Mouse (Mus musculus) hindbrain, embryonic 12.5 days (tissue): ENCODE data around the gene Cbfa2t2. TPM values are rescaled to one million over a fixed set of nuclear protein-coding genes. Genes with fewer than 3 reads are reported as not detected.

ENCODE experiments used
- ATAC-seq: fragments of 200-750 bp; cut with Nextera tagmentation; 2 replicates; pipeline ENCODE4 v1.8.0; 2017; ENCODE audit warnings: moderate TSS enrichment; ENCODE audit not compliant: low FRiP score
- H3K27ac ChIP-seq: fragments of 300-500 bp; sonication (generic); 2 replicates; pipeline ENCODE4 v1.5.1; 2016; ENCODE audit warnings: mild to moderate bottlenecking
- H3K27me3 ChIP-seq: fragments of 300-500 bp; sonication (generic); 2 replicates; pipeline ENCODE4 v1.6.1; 2016; ENCODE audit warnings: mild to moderate bottlenecking
- H3K36me3 ChIP-seq: fragments of 300-500 bp; sonication (generic); 2 replicates; pipeline ENCODE4 v1.6.1; 2016; ENCODE audit warnings: mild to moderate bottlenecking
- H3K4me1 ChIP-seq: fragments of 300-500 bp; sonication (generic); 2 replicates; pipeline ENCODE4 v1.6.1; 2016
- H3K4me2 ChIP-seq: fragments of 300-500 bp; sonication (generic); replicated peaks from 2 replicates; pipeline ENCODE4 v1.6.1; 2016; ENCODE audit warnings: mild to moderate bottlenecking
- H3K4me3 ChIP-seq: fragments of 300-500 bp; sonication (generic); 2 replicates; pipeline ENCODE4 v1.5.1; 2016; ENCODE audit warnings: mild to moderate bottlenecking
- H3K9ac ChIP-seq: fragments of 300-500 bp; sonication (generic); 2 replicates; pipeline ENCODE4 v1.6.1; 2016; ENCODE audit warnings: mild to moderate bottlenecking, moderate library complexity
- H3K9me3 ChIP-seq: fragments of 300-500 bp; sonication (generic); replicated peaks from 2 replicates; pipeline ENCODE4 v1.6.1; 2016; ENCODE audit warnings: mild to moderate bottlenecking
- WGBS: fragments of 180-500 bp; shearing (Covaris S2); methylation state at CpG from one replicate; pipeline ENCODE4 v1.1.7; 2016; 5-methylcytosine and 5-hydroxymethylcytosine counted together
- polyA plus RNA-seq: library from polyadenylated mRNA; unstranded; fragments of >200 nt; fragmentation: Nextera tagmentation; extraction: Ambion mirVana; gene quantifications from 2 replicates; pipeline ENCODE4 v1.2.1, GENCODE M21; 2016

The Cbfa2t2 gene
- 68.0 and 77.3 TPM in 2 replicates for polyA plus RNA-seq

DNA sequence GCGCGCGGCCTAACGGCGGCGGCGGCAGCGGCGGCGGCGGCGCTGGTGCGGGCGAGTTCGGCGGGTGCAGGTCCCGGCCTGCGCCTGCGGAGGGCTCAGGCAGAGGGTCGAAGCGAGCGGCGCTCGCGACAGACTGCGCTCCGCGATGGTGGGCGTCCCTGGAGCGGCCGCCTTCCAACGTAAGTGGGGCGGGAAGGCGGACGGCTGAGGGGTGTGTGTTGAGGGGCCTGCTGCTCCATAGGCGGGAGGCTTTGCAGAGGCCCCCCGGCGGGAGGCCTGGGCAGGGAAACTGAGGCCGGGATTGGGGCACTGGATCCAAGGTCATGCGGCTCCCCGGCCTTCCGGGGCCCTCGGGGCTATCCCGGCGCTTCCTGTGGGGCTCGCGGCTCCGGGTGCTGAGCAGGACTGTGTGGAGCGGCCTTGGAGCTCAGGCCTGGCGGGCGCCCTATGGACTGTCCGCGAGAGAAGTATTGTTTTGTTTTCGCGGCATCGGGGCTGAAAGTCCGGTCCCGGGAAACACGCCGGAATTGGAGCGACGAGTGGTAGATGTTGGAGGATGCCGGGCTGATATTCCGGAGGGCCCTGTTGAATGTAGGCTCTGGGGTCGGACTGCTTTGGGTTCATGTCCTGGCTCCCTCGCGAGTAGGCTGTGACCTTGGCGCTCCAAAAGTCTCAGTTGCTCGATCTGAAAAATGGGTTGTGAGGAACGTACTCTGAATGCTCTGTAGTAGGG, at the start of gene Cbfa2t2:
Gene Cbfa2t2, plus strand, starts transcription at position 24 of the 733 bp plus-strand sequence.
- Histone ChIP-seq H3K9me3 (no peaks in the 10 kb centered on the region), H3K4me1 (peaks cover 25% of the 10 kb centered on the region), H3K4me2 (peak within 1 kb of the TSS; percentile 65), H3K27ac (peak within 1 kb of the TSS; percentile 95), H3K9ac (peak within 1 kb of the TSS; percentile 97), H3K27me3 (no peaks in the 10 kb centered on the region), H3K4me3 (peak within 1 kb of the TSS; percentile 93), H3K36me3 (no peaks in the 10 kb centered on the region)
- ATAC-seq: peak; percentile 87
- under 1% methylated on average over 54 of the region's 70 CpGs for WGBS

DNA sequence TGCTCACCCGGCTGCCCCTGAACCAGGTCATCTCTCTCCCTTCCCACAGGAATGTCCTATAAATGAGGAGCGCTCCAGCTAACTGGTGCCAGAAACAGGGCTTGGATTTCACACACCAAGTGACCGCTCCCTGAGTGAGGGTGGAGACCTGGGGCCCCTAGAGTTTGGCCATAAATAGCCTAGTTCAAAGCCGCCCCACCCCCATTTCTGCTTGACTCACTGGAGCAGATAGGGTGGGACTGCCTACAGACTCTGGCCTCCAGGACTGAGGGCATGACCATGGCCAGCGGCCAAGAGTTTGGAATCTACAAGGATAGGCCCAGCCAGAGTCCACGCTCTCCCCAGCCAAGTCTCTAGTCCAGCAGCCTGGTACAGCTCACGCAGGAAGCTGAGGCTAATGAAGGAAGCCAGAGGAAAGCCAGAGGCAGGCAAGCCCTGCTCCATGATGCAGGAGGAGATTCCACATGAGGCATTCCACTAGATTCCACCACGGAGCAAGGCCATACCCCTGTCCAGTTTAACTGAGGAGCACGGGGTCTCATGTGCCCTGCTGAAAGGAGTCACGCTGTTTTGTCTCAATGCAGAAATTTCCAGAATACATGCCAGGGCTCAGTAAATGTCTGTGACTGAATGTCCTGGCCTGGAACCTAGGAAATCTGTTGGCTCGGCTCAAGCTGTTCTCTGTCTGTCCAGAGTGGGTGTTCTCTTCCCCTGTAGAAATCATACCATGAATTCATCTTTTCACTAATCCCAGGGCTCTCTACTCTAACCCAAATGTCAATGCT, 45.9 kb upstream of the Cbfa2t2 start:
- Histone ChIP-seq H3K4me3 (no peak overlapping the region), H3K27me3 (no peaks in the 10 kb centered on the region), H3K9ac (no peak overlapping the region), H3K4me2 (no peak overlapping the region), H3K27ac (no peak overlapping the region), H3K4me1 (no peaks in the 10 kb centered on the region), H3K9me3 (no peaks in the 10 kb centered on the region), H3K36me3 (no peaks in the 10 kb centered on the region)
- WGBS: 85% methylated on average over 11 of the region's 11 CpGs
- no peak for ATAC-seq

DNA sequence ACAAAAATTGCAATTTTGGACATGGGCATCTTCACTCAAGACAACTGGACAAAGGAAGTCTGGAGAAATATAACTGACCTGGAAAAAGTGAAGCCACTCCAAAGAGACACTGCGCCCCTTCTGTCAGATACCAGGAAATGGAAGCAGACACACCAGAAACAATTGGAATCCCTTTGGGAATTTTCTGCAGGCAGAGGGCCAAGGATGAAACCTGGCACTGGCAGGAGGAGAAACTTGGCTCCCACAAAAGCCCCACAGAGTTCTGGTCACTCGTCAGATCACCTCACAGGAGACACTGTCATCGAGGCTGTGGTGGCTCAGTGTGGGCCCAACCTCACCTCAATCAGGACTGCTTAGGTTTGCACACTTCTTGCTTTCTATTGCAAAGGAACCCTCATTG, 41.7 kb upstream of the Cbfa2t2 start:
- no peaks in the 10 kb centered on the region for H3K4me1 ChIP-seq

DNA sequence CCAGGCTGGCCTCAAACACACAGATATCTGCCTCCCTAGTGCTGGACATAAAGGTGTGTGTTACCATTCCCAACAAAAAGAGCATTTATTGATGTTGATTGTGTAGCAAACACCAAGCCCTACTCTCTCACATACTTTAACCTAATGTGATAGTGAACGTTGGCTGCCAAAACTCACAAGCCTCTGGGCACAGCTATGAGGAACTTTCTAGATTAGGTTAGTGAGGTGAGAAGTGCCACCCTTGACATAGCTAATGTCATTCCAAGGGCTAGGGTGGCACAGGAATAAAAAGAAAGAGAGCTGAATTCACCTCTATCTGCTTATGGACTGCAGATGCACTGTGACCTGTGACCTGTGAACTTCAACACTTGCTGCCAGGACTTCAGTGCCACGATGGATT, 39.8 kb upstream of the Cbfa2t2 start:
- H3K4me1 ChIP-seq: no peaks in the 10 kb centered on the region
- H3K27ac ChIP-seq: no peak overlapping the region
- no peaks in the 10 kb centered on the region for H3K27me3 ChIP-seq
- H3K9ac ChIP-seq: no peak overlapping the region
- H3K36me3 ChIP-seq: 0 out of 2 replicates have a peak, but pooled peaks cover 2% of the 10 kb centered on the region
- no peaks in the 10 kb centered on the region for H3K9me3 ChIP-seq
- WGBS: 85% methylated on average over 2 of the region's 2 CpGs
- no peak for ATAC-seq
- no peak overlapping the region for H3K4me2 ChIP-seq
- no peak overlapping the region for H3K4me3 ChIP-seq

More for the DNA sequence above, 41.7 kb upstream of the Cbfa2t2 start:
- ATAC-seq: no peak
- H3K36me3 ChIP-seq: 0 out of 2 replicates have a peak, but pooled peaks cover 2% of the 10 kb centered on the region
- no peaks in the 10 kb centered on the region for H3K9me3 ChIP-seq
- H3K27ac ChIP-seq: no peak overlapping the region
- no peak overlapping the region for H3K9ac ChIP-seq
- no peak overlapping the region for H3K4me3 ChIP-seq
- H3K27me3 ChIP-seq: no peaks in the 10 kb centered on the region
- no peak overlapping the region for H3K4me2 ChIP-seq
- WGBS: 80% methylated on average over 3 of the region's 3 CpGs

DNA sequence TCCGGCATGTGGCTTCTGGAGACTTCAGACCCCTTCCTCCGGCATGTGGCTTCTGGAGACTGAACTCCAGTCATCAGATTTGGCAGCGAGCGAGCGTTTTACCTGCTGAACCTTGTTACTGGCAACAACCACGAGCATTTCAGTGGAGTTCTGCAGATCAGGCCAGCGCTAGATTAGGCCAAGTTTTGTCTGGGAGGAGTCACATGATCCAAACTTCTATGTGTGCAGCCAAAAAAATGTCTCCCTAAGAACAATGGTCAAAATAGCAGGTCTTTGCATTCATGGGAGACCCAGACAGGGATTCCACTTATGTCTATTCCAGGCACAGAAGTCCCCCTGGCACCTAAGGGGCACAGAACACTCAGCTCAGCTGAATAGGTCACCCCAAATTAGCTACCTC, 38.0 kb upstream of the Cbfa2t2 start:
- H3K4me1 ChIP-seq: peaks cover 8% of the 10 kb centered on the region
- no peaks in the 10 kb centered on the region for H3K9me3 ChIP-seq
- ATAC-seq: no peak
- H3K4me2 ChIP-seq: no peak overlapping the region
- no peaks in the 10 kb centered on the region for H3K27me3 ChIP-seq
- H3K4me3 ChIP-seq: no peak overlapping the region
- no peak overlapping the region for H3K27ac ChIP-seq
- no peak overlapping the region for H3K9ac ChIP-seq
- WGBS: 86% methylated on average over 7 of the region's 7 CpGs
- H3K36me3 ChIP-seq: 0 out of 2 replicates have a peak, but pooled peaks cover 2% of the 10 kb centered on the region

DNA sequence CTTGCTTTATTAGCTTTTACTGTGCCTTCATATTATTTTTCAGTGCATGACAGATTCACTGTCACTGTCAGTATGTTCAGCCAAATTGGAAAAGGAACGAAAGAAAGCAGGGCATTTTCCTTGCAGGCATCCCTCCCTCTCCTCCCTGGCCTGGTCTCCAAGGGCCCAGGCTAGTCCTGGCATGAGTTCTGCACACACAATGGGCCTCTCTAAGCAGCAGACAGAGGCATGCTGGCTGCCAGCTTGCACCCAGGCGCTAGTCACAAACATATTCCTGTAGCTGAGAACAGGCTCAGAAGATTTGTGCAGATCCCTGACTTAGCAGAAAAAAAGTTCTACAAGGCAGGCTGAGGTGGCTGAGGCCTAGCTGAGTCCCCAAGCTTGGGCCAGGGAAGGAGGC, 37.0 kb upstream of the Cbfa2t2 start:
- Histone ChIP-seq H3K4me1 (peaks cover 13% of the 10 kb centered on the region), H3K4me2 (no peak overlapping the region), H3K9ac (no peak overlapping the region), H3K9me3 (no peaks in the 10 kb centered on the region), H3K27ac (no peak overlapping the region), H3K36me3 (0 out of 2 replicates have a peak, but pooled peaks cover 2% of the 10 kb centered on the region), H3K4me3 (no peak overlapping the region), H3K27me3 (no peaks in the 10 kb centered on the region)
- 85% methylated on average over 2 of the region's 2 CpGs for WGBS
- no peak for ATAC-seq

DNA sequence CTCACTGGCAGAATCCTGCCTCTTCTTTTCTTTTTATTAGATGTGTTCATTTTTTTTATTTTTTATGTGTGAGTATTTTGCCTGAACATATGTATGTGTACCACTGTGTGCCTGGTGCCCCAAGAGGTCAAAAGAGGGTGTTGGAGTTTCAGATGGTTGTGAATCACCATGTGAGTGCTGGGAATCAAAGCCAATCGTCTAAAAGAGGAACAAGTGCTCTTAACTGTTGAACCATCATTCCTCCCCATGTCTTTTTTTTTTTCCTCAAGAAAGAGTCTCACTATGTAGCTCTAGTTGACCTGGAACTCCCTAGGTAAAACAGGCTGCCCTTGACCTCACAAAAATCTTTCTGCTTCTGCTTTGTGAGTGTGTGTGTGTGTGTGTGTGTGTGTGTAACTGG, 34.3 kb upstream of the Cbfa2t2 start:
- Histone ChIP-seq H3K4me3 (no peak overlapping the region), H3K4me1 (peaks cover 18% of the 10 kb centered on the region), H3K4me2 (no peak overlapping the region), H3K9me3 (no peaks in the 10 kb centered on the region), H3K36me3 (0 out of 2 replicates have a peak, but pooled peaks cover 2% of the 10 kb centered on the region), H3K27ac (no peak overlapping the region), H3K27me3 (peaks cover 5% of the 10 kb centered on the region), H3K9ac (no peak overlapping the region)
- 58% methylated on average over 1 of the region's 1 CpGs for WGBS
- ATAC-seq: no peak

DNA sequence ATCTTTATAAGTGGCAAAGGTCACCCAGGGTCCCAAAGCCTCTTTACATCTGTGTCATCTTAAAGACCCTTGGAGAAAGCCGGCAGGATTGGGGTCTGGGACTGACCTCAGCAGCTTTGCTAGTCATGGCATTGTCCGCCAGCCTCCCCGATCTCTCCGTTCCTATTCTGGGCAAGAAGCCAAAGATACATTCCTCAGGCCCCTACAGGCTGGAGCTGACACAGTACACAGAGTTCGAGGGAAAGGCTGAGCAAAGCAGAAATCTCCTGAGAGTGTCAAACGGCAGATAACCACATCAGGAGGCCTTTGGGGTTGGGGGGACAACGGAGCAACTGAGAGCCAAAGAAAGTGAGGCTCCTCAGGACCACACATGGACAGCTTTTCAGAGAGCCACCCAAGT, 33.5 kb upstream of the Cbfa2t2 start:
- peaks cover 23% of the 10 kb centered on the region for H3K4me1 ChIP-seq
- ATAC-seq: peak; percentile 39; the same call in 1 of the 2 replicates
- H3K27me3 ChIP-seq: peaks cover 12% of the 10 kb centered on the region
- no peaks in the 10 kb centered on the region for H3K9me3 ChIP-seq
- H3K27ac ChIP-seq: no peak overlapping the region
- 32% methylated on average over 7 of the region's 7 CpGs for WGBS
- no peak overlapping the region for H3K9ac ChIP-seq
- H3K36me3 ChIP-seq: 0 out of 2 replicates have a peak, but pooled peaks cover 2% of the 10 kb centered on the region
- H3K4me3 ChIP-seq: no peak overlapping the region
- no peak overlapping the region for H3K4me2 ChIP-seq

DNA sequence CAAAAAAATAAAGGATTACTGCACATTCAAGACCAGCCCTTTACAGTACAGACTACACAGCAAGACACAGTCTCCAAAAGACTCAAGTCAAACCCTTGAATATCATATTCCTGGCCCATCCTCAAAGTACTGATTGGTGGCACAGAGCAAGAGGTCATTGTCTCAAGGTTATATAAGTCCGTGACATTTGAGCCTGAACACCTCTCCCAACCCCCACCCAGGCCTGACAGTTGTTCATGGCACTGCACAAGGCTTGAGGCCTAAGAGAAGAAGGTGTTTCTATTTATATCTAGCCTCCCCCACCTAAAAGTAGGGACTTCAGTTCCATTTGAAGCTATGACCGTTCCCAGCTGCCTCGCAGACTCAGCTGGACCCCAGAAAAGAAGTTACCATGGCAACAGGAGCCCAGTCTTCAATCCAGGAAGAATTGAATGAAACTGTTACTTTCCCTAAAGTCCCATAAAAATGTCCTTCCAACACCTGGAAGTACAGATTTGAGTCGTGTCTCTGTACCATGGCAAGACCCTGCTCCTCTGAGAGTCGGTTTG, 30.8 kb upstream of the Cbfa2t2 start:
- H3K4me3 ChIP-seq: no peak overlapping the region
- H3K4me2 ChIP-seq: no peak overlapping the region
- WGBS: 56% methylated on average over 5 of the region's 5 CpGs
- no peak overlapping the region for H3K27ac ChIP-seq
- H3K36me3 ChIP-seq: no peaks in the 10 kb centered on the region
- no peak overlapping the region for H3K9ac ChIP-seq
- peaks cover 17% of the 10 kb centered on the region for H3K27me3 ChIP-seq
- ATAC-seq: no peak
- H3K9me3 ChIP-seq: no peaks in the 10 kb centered on the region
- H3K4me1 ChIP-seq: peaks cover 28% of the 10 kb centered on the region

DNA sequence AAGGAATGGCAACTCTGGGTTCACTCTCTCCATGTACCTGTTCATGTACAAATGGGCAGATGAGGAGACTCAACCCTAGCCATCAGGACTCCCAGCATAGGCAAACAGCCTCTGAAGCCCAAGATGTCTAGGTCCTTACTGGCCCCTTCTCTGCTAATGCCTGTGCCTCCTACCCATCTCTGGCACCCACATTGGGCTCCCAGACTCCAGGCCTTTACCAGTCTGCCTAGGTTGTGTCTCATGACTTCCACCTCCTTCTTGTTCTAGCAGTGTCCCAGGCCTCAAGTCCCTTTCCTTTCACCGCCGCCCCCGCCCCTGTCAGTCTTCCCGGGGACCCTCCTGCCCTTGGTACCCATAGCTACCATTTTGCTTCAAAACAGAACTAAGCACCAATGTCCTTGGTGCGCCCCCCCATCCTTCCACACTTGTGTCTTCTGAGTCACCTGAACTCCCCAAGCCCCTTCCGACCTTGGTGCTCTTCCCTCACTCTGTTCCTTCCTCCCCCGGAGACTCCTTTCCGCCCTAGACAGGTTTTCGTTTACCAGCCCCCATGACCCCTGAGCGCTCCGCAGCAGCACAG, 29.1 kb upstream of the Cbfa2t2 start:
- Histone ChIP-seq H3K9ac (peak overlapping the region; percentile 73), H3K9me3 (no peaks in the 10 kb centered on the region), H3K4me2 (peak overlapping the region; percentile 86), H3K27me3 (peaks cover 17% of the 10 kb centered on the region), H3K4me3 (peak overlapping the region; percentile 82), H3K4me1 (peaks cover 28% of the 10 kb centered on the region), H3K36me3 (no peaks in the 10 kb centered on the region), H3K27ac (0 out of 2 replicates have a peak overlapping the region, but pooled peaks have one; percentile 14)
- 26% methylated on average over 11 of the region's 11 CpGs for WGBS
- ATAC-seq: no peak; the same call in 1 of the 2 replicates

DNA sequence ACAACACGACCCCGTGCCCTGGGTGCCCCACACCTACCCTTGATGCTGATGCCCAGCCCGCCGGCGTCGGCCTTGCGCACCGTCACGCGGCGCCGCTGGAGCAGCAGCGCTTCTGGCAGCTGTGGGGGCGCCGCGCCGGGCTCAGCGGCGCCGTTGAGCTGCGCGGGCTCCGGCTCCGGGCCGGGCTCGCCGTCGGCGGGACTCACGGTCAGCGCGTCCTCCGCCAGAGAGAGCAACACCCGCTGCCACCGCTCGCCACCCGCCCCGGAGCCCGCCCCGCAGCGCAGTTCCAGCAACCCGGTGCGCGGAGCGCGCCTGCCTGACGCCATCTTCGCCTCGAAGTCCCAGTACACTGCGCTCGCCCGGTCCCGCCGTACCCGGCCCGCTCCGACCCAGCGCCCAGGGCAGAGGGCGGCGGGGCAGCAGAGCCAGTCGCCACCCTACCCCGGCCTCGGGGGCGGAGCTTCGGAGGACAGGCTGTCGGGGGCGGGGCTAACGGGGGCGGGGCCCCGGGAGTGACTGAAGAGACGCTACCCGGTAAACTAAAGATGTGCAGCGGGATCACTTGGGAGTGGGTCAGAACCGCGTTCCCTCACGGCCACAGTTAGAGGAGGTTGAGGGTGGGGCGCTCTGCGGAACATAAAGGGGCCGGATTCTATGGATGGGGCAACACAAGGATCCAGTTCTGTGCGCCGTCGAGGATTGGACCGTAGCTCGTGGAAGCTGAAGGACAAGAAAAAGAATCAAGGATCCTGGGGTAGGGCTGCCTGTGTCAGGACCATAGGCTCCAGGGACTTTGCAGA, 28.4 kb upstream of the Cbfa2t2 start, which contains the start of gene Snta1:
Gene Snta1, minus strand, starts transcription at position 457 of the 803 bp plus-strand sequence.
- ATAC-seq: peak; percentile 91

More for the DNA sequence above, 28.4 kb upstream of the Cbfa2t2 start, which contains the start of gene Snta1:
- Histone ChIP-seq H3K9me3 (no peaks in the 10 kb centered on the region), H3K4me1 (peaks cover 24% of the 10 kb centered on the region), H3K27ac (0 out of 2 replicates have a peak within 1 kb of the TSS, but pooled peaks have one; percentile 14), H3K4me2 (peak within 1 kb of the TSS; percentile 86), H3K36me3 (no peaks in the 10 kb centered on the region), H3K9ac (peak within 1 kb of the TSS; percentile 73), H3K27me3 (peaks cover 17% of the 10 kb centered on the region), H3K4me3 (peak within 1 kb of the TSS; percentile 82)
- 1% methylated on average over 77 of the region's 84 CpGs for WGBS
